Mouse (Mus musculus): ENCODE data around the gene Cks1brt. TPM values are rescaled to one million over a fixed set of nuclear protein-coding genes. Genes with fewer than 3 reads are reported as not detected.

Gene Cks1brt
- not detected in 2 replicates for polyA plus RNA-seq (2015; fragmentation: Nextera tagmentation; extraction: Ambion mirVana)

GRCm38 (mm10) chr8:85151624-85152023 lies at the start of gene Cks1brt:
Gene Cks1brt, plus strand, starts transcription at chr8:85151924.

GRCm38 (mm10) chr8:85122995-85123394 lies 28.7 kb upstream of the Cks1brt start, which contains the start of gene Zfp791:
Gene Zfp791, minus strand, starts transcription at chr8:85123095.

Small RNAs within 50 kb of the gene (microRNA-seq; reads per million reads assigned to microRNA genes)
- not detected for gene Gm23388

Other genes starting within 250 kb of the Cks1brt start
- gene Klf1, start 250.0 kb upstream of the Cks1brt start, polyA plus RNA-seq (2015; fragmentation: Nextera tagmentation; extraction: Ambion mirVana): 0.32 and 0.45 TPM in 2 replicates
- 8.1 and 8.6 TPM in 2 replicates for gene Dnase2a, start 243.4 kb upstream of the Cks1brt start, polyA plus RNA-seq (2015; fragmentation: Nextera tagmentation; extraction: Ambion mirVana)
- 66.1 and 78.5 TPM in 2 replicates for gene Mast1, start 214.6 kb upstream of the Cks1brt start, polyA plus RNA-seq (2015; fragmentation: Nextera tagmentation; extraction: Ambion mirVana)
- 3.0 and 4.9 TPM in 2 replicates for gene Rtbdn, start 204.9 kb upstream of the Cks1brt start, polyA plus RNA-seq (2015; fragmentation: Nextera tagmentation; extraction: Ambion mirVana)
- gene Gm49661, start 182.5 kb upstream of the Cks1brt start, polyA plus RNA-seq (2015; fragmentation: Nextera tagmentation; extraction: Ambion mirVana): not detected in 2 replicates
- gene Prdx2, start 182.3 kb upstream of the Cks1brt start, polyA plus RNA-seq (2015; fragmentation: Nextera tagmentation; extraction: Ambion mirVana): 803 and 820 TPM in 2 replicates
- gene Rnaseh2a, start 182.2 kb upstream of the Cks1brt start, polyA plus RNA-seq (2015; fragmentation: Nextera tagmentation; extraction: Ambion mirVana): 52.7 and 61.5 TPM in 2 replicates
- gene Junb, start 173.2 kb upstream of the Cks1brt start, polyA plus RNA-seq (2015; fragmentation: Nextera tagmentation; extraction: Ambion mirVana): 8.8 and 9.0 TPM in 2 replicates
- 24.5 and 30.2 TPM in 2 replicates for gene Hook2, start 161.3 kb upstream of the Cks1brt start, polyA plus RNA-seq (2015; fragmentation: Nextera tagmentation; extraction: Ambion mirVana)
- gene Best2, start 137.4 kb upstream of the Cks1brt start, polyA plus RNA-seq (2015; fragmentation: Nextera tagmentation; extraction: Ambion mirVana): 0.19 TPM in 1 of 2 replicates, not detected in the other
- 139 and 141 TPM in 2 replicates for gene Asna1, start 126.6 kb upstream of the Cks1brt start, polyA plus RNA-seq (2015; fragmentation: Nextera tagmentation; extraction: Ambion mirVana)
- gene Trir, start 125.1 kb upstream of the Cks1brt start, polyA plus RNA-seq (2015; fragmentation: Nextera tagmentation; extraction: Ambion mirVana): 157 and 167 TPM in 2 replicates
- gene Tnpo2, start 115.0 kb upstream of the Cks1brt start, polyA plus RNA-seq (2015; fragmentation: Nextera tagmentation; extraction: Ambion mirVana): 45.5 and 47.6 TPM in 2 replicates
- 66.7 and 79.1 TPM in 2 replicates for gene Fbxw9, start 91.9 kb upstream of the Cks1brt start, polyA plus RNA-seq (2015; fragmentation: Nextera tagmentation; extraction: Ambion mirVana)
- not detected in 2 replicates for gene Gm5741, start 83.9 kb upstream of the Cks1brt start, polyA plus RNA-seq (2015; fragmentation: Nextera tagmentation; extraction: Ambion mirVana)
- 131 and 132 TPM in 2 replicates for gene Dhps, start 80.2 kb upstream of the Cks1brt start, polyA plus RNA-seq (2015; fragmentation: Nextera tagmentation; extraction: Ambion mirVana)
- gene Wdr83os, start 71.2 kb upstream of the Cks1brt start, polyA plus RNA-seq (2015; fragmentation: Nextera tagmentation; extraction: Ambion mirVana): 127 and 135 TPM in 2 replicates
- gene Wdr83, start 70.6 kb upstream of the Cks1brt start, polyA plus RNA-seq (2015; fragmentation: Nextera tagmentation; extraction: Ambion mirVana): 34.8 and 42.5 TPM in 2 replicates
- gene Man2b1, start 68.7 kb upstream of the Cks1brt start, polyA plus RNA-seq (2015; fragmentation: Nextera tagmentation; extraction: Ambion mirVana): 20.5 and 24.7 TPM in 2 replicates
- gene Zfp791, start 28.8 kb upstream of the Cks1brt start, polyA plus RNA-seq (2015; fragmentation: Nextera tagmentation; extraction: Ambion mirVana): 3.0 and 3.6 TPM in 2 replicates
- gene Olfr371, start 74.1 kb downstream of the Cks1brt start, polyA plus RNA-seq (2015; fragmentation: Nextera tagmentation; extraction: Ambion mirVana): not detected in 2 replicates
- gene Orc6, start 147.7 kb downstream of the Cks1brt start, polyA plus RNA-seq (2015; fragmentation: Nextera tagmentation; extraction: Ambion mirVana): 67.2 and 68.6 TPM in 2 replicates
- gene Vps35, start 147.9 kb downstream of the Cks1brt start, polyA plus RNA-seq (2015; fragmentation: Nextera tagmentation; extraction: Ambion mirVana): 134 and 147 TPM in 2 replicates
- gene Mylk3, start 234.4 kb downstream of the Cks1brt start, polyA plus RNA-seq (2015; fragmentation: Nextera tagmentation; extraction: Ambion mirVana): 0.10 and 0.36 TPM in 2 replicates

Data from neural tube, postnatal 0 days (tissue).